Mouse (Mus musculus): ENCODE data around the gene Slc4a1ap. TPM values are rescaled to one million over a fixed set of nuclear protein-coding genes. Genes with fewer than 3 reads are reported as not detected.

Gene Slc4a1ap
- total RNA-seq (2023) = 10 to 100 TPM; 30.1 to 36.1 TPM

GRCm38 (mm10) chr5:31526354-31527116 is at the start of gene Slc4a1ap:
Slc4a1ap (plus strand) TSS chr5:31526995.

DNA sequence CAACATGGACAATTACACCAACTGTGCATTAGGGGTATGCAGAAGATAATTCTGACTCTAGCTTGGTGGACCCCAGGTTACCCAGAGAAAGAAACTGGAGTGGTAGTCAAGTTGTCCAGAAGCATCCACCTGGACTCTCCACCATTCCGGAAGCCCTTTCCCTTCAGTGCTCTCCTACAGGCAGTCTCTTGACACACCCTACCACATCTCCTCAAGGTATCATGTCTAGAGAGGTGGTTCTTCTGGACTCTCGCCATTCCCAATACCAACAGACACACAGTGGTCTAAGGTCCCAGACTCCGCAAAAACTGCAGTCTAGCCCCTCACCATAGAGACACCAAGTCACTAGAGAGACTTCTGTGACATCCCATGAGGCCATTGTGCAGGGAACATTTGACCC is 41.4 kb upstream of the Slc4a1ap start, which contains the start of gene 4930548H24Rik:
Gene 4930548H24Rik, plus strand, starts transcription at position 301 of the 400 bp plus-strand sequence.

DNA sequence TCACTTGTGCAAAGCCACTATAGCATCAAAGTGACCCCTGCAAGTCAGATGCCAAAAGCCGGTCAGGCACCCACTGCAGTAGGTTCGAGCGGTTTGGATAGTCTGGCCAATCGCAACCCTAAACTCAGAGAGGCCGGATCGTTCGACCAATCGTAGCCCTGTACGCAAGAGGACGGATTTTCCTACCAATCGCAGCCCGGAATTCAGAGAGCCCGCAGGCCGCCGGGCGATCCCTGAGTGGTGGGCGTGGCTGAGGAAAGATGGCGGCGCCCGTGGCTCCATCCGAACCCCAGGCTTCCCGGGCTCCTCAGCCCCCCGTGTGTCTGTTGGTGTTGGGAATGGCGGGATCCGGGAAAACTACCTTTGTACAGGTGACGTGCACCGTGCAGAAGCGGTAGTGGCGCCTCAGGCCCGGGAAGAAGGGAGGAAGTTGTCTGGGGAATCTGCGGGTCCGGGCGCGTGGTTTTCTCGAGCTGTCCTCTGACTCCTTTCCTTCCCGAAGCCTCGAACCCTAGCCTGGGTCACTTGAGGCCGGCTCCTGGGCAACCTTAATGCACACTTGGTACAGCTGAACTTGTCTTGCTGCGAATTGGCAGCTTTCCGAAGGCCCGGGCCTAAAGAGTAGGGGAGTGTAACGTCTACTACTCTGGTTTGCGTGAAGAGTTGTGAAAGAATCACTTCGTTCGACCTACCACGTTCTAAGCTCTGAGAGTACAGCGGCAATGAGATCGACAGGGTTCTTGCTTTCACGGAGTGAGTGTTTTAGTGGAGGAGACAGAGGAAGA is 32.1 kb upstream of the Slc4a1ap start, which contains the start of gene Gpn1:
Gene Gpn1, plus strand, starts transcription at position 229 of the 785 bp plus-strand sequence.

GRCm38 (mm10) chr5:31527707-31528106 is 912 bp downstream of the Slc4a1ap start, which contains the start of gene Supt7l:
Supt7l (minus strand) TSS chr5:31527807.

GRCm38 (mm10) chr5:31596481-31597429 is 70.0 kb downstream of the Slc4a1ap start, which contains the start of gene Mrpl33:
Mrpl33 (plus strand) TSS chr5:31596935.

Other genes with a start within 250 kb of the Slc4a1ap start
- gene Ift172, start 235.9 kb upstream of the Slc4a1ap start, total RNA-seq (2023) = 10 to 100 TPM in 1 of 2 experiments, 1 to 10 TPM in 1; 9.8 to 11.8 TPM
- gene Fndc4, start 230.9 kb upstream of the Slc4a1ap start, total RNA-seq (2023) = not detected
- not detected for gene Gckr, start 229.6 kb upstream of the Slc4a1ap start, total RNA-seq (2023)
- 10 to 100 TPM; 14.9 to 15.3 TPM for gene Zfp512, start 74.6 kb upstream of the Slc4a1ap start, total RNA-seq (2023)
- 1 to 10 TPM in 1 of 2 experiments, under 1 TPM in 1; 0.79 to 1.0 TPM for gene 4930548H24Rik, start 41.3 kb upstream of the Slc4a1ap start, total RNA-seq (2023)
- 10 to 100 TPM; 31.0 to 39.0 TPM for gene Gpn1, start 32.3 kb upstream of the Slc4a1ap start, total RNA-seq (2023)
- gene Supt7l, start 812 bp downstream of the Slc4a1ap start, total RNA-seq (2023) = 10 to 100 TPM; 10.0 to 12.0 TPM
- gene Mrpl33, start 69.9 kb downstream of the Slc4a1ap start, total RNA-seq (2023) = 100 to 1,000 TPM; 374 to 437 TPM
- 10 to 100 TPM; 17.9 to 20.4 TPM for gene Rbks, start 170.6 kb downstream of the Slc4a1ap start, total RNA-seq (2023)
- 10 to 100 TPM; 53.4 to 59.4 TPM for gene Babam2, start 170.7 kb downstream of the Slc4a1ap start, total RNA-seq (2023)

Measured in neutrophil, adult 59 days (primary cell).